ENCODE assay signal across 23 mouse cellular contexts in the genomic region with DNA sequence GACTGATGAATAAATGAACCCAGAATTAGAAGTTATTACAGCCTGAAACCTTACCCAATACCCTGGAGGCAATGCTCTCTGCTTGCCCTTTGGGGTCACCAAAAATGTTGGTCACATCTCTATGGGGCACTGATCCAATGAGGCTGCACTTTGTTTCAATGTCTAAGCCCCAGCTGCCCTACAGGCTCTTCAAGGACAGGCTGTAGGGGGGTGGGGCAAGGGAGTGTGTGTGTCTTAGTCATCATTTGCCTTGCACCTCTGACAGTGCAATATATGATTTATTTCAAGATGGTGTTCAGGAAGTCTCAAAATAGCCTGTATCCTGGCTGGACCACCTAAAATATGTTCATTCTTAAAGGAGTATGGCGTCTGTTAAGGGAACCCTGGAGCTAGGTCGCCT. TPM values are rescaled to one million over a fixed set of nuclear protein-coding genes. Genes with fewer than 3 reads are reported as not detected.
DNase-seq lines count a peak whose midpoint lies in the region; ATAC-seq and TF ChIP-seq lines count a peak whose summit lies in the region.
"Had no signal": no experiment of that assay in that cellular context is flagged by ENCODE, and none has a peak within 500 bp of the region (broad histone marks: within the 10 kb centered on the region; RNA-seq: fewer than 3 reads in every experiment).

No protein-coding gene starts in this region.

- WGBS in kidney, adult 2 months, result 83% methylated on average over 2 of the region's 2 CpGs
- WGBS in hindbrain, embryonic 16.5 days, result 90% methylated on average over 2 of the region's 2 CpGs

- DNase-seq in kidney, postnatal 10 days, result peak; percentile 15
- DNase-seq in kidney, adult 2 months, result no peak
- DNase-seq in 416B (ENCODE audit: low read depth), result peak; percentile 49
- peak; percentile 41 for DNase-seq in adrenal gland, adult 8-10 months
- peak; percentile 51 to 73 for DNase-seq in adrenal gland, postnatal 36 days
- DNase-seq in right cerebral cortex, postnatal 10 days (ENCODE audit: low spot score in 2 of 2), result no peak
- DNase-seq: cerebellum, adult 11 months; cerebellum, adult 8-10 months; cerebellum, postnatal 14 days; embryo, embryonic 11 days; gastrocnemius, postnatal 10 days; heart, adult 18-20 months; heart, postnatal 10 days; heart, postnatal 4 days; kidney, adult 11 months had no signal

- H3K36me3 ChIP-seq in kidney, adult 2 months (ENCODE audit: control insufficient read depth, insufficient read depth, low read length), result no peaks in the 10 kb centered on the region
- H3K36me3 ChIP-seq in hindbrain, embryonic 16.5 days (ENCODE audit: control insufficient read depth, insufficient read depth, low read length), result no peaks in the 10 kb centered on the region
- H3K36me3 ChIP-seq: embryonic facial prominence, embryonic 15.5 days; forebrain, embryonic 15.5 days; heart, embryonic 10.5 days; hindbrain, embryonic 12.5 days had no signal

- no peak overlapping the region for H3K4me3 ChIP-seq in kidney, adult 2 months (ENCODE audit: insufficient read depth, low read depth, low read length)
- no peak overlapping the region for H3K4me3 ChIP-seq in hindbrain, embryonic 16.5 days (ENCODE audit: low read length)
- H3K4me3 ChIP-seq: embryonic facial prominence, embryonic 15.5 days; forebrain, embryonic 15.5 days; heart, embryonic 10.5 days; hindbrain, embryonic 12.5 days had no signal

- H3K27me3 ChIP-seq in kidney, adult 2 months (replicated peaks; ENCODE audit: control insufficient read depth, insufficient read depth, low read length), result no peaks in the 10 kb centered on the region
- no peaks in the 10 kb centered on the region for H3K27me3 ChIP-seq in hindbrain, embryonic 16.5 days (replicated peaks; ENCODE audit: control insufficient read depth, insufficient read depth, low read length)
- H3K27me3 ChIP-seq: embryonic facial prominence, embryonic 15.5 days; forebrain, embryonic 15.5 days; hindbrain, embryonic 12.5 days; Patski had no signal

- H3K4me2 ChIP-seq in hindbrain, embryonic 16.5 days (ENCODE audit: low read length), result no peak overlapping the region
- H3K4me2 ChIP-seq: embryonic facial prominence, embryonic 15.5 days; forebrain, embryonic 15.5 days; hindbrain, embryonic 12.5 days had no signal

- no peak for ATAC-seq in hindbrain, embryonic 16.5 days
- ATAC-seq: activated CD4-positive, CD25-positive, alpha-beta regulatory T cell, adult 4 months; forebrain, embryonic 15.5 days; hindbrain, postnatal 0 days; Patski had no signal

- no peaks in the 10 kb centered on the region for H3K4me1 ChIP-seq in kidney, adult 2 months (ENCODE audit: control insufficient read depth, insufficient read depth, low read length)
- peaks cover 8% of the 10 kb centered on the region; the same call in 1 of the 2 replicates for H3K4me1 ChIP-seq in hindbrain, embryonic 16.5 days (ENCODE audit: control insufficient read depth, insufficient read depth, low read depth, low read length)
- H3K4me1 ChIP-seq: heart, embryonic 10.5 days had no signal

- no peak for TF ChIP-seq POLR2A in kidney, adult 2 months (IDR thresholded peaks at IDR 0.05; ENCODE audit: low read depth, low read length)

- no peak overlapping the region for H3K9ac ChIP-seq in hindbrain, embryonic 16.5 days (ENCODE audit: low read depth, low read length)
- H3K9ac ChIP-seq: embryonic facial prominence, embryonic 15.5 days; forebrain, embryonic 15.5 days; hindbrain, embryonic 12.5 days had no signal

- TF ChIP-seq CTCF in kidney, adult 2 months (conservative IDR thresholded peaks at IDR 0.05; ENCODE audit: insufficient read depth, insufficient read length, low read depth, low read length), result no peak

- H3K9me3 ChIP-seq in hindbrain, embryonic 16.5 days (ENCODE audit: control insufficient read depth, low read length), result no peaks in the 10 kb centered on the region; the same call in 1 of the 2 replicates
- H3K9me3 ChIP-seq: embryonic facial prominence, embryonic 15.5 days; forebrain, embryonic 15.5 days; heart, embryonic 10.5 days had no signal

- H3K27ac ChIP-seq in kidney, adult 2 months (ENCODE audit: insufficient read depth, low read depth, low read length), result no peak overlapping the region
- no peak overlapping the region for H3K27ac ChIP-seq in hindbrain, embryonic 16.5 days (ENCODE audit: low read depth, low read length)
- H3K27ac ChIP-seq: embryonic facial prominence, embryonic 15.5 days; forebrain, embryonic 15.5 days; heart, embryonic 10.5 days; hindbrain, embryonic 12.5 days; hindbrain, postnatal 0 days had no signal

RNA-seq across cellular contexts. Expression of gene Shc4, which starts 22.3 kb away (rescaled TPM):
- polyA plus RNA-seq in kidney, adult 2 months (2012; rRNA removed), result 0.20 and 0.22 TPM in 2 replicates
- 1 to 10 TPM; 3.4 to 6.8 (median 4.9) TPM for total RNA-seq in adrenal gland, adult 8-10 months (2022)
- total RNA-seq in adrenal gland, postnatal 36 days (2021), result 1 to 10 TPM; 3.2 to 3.4 TPM
- polyA plus RNA-seq in hindbrain, embryonic 16.5 days (2015; fragmentation: Nextera tagmentation; extraction: Ambion mirVana), result 4.3 and 5.0 TPM in 2 replicates

RNA-seq across cellular contexts. Expression of gene Eid1, which starts 28.7 kb away (rescaled TPM):
- polyA plus RNA-seq in kidney, adult 2 months (2012; rRNA removed), result 12.9 and 19.9 TPM in 2 replicates
- 100 to 1,000 TPM; 142 to 165 (median 156) TPM for total RNA-seq in adrenal gland, adult 8-10 months (2022)
- total RNA-seq in adrenal gland, postnatal 36 days (2021), result 100 to 1,000 TPM; 118 to 132 TPM
- polyA plus RNA-seq in hindbrain, embryonic 16.5 days (2015; fragmentation: Nextera tagmentation; extraction: Ambion mirVana), result 373 and 390 TPM in 2 replicates

Comparison
In these comparisons a context has a peak if more than half of its experiments do, and no peak if none do; other contexts are left out.
1. DNase-seq: peak in kidney, postnatal 10 days (single experiment), 416B (single experiment), adrenal gland, adult 8-10 months (single experiment) and adrenal gland, postnatal 36 days (2 of 2); none in kidney, adult 2 months (single experiment) and right cerebral cortex, postnatal 10 days (0 of 2).